Mouse (Mus musculus) retina, embryonic 14.5 days (tissue): ENCODE measurements around the gene Fen1.
A peak's percentile ranks its signal among the peaks of the same experiment; 100 is the strongest.
"Not testable (repeated sequence)": the region's sequence is repeated elsewhere in the genome, so short reads cannot be mapped to it uniquely, and the experiment has no call there.

Experiments used
- DNase-seq: peaks from one replicate; pipeline ENCODE4 v3.0.0-alpha.2; 2015; ENCODE audit warnings: low spot score

Gene Fen1

DNA sequence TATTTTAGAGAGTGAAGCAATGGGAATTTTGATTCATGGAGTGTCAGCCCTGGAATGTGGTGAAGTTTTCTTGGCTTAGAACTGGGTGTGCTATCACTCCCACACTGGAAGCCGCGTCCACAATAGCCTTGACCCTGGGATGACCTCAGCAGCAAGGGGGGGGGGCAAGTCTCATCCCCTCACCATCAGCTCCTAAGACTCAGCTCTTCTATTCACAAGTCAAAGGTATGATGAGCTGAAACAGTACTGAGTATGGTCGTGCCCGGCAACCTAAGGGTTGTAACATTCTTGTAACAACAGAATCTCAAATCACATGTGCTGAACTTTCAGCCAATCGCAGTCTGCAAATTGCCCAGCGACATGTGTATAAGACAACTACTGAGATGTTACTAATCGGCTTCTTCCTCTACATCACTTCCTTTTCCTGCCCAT, 27.0 kb downstream of the Fen1 start:
- DNase-seq, result peak; percentile 26

- DNase-seq, result no peak
Observed at GRCm38 (mm10) chr19:10176477-10176876, 27.5 kb downstream of the Fen1 start.

DNA sequence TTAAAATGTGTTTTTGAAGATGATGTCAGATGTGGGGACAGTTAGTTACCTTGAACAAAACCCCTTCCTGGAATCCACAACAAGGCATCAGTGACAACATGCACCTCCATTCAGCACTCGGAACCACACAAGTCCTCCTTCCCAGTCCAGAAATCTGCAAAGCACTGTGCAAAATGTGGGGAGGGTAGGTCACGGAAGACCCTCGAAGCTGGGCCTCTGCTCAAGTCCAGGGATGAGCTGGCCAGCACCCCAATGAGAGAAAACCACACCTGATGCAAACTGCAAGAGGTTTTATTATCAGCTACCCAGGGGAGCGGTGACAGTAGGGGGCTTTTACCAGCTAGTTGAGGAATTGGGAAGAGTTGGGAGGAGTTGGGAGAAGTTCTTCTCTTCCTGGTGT, 29.0 kb downstream of the Fen1 start:
- no peak for DNase-seq

DNA sequence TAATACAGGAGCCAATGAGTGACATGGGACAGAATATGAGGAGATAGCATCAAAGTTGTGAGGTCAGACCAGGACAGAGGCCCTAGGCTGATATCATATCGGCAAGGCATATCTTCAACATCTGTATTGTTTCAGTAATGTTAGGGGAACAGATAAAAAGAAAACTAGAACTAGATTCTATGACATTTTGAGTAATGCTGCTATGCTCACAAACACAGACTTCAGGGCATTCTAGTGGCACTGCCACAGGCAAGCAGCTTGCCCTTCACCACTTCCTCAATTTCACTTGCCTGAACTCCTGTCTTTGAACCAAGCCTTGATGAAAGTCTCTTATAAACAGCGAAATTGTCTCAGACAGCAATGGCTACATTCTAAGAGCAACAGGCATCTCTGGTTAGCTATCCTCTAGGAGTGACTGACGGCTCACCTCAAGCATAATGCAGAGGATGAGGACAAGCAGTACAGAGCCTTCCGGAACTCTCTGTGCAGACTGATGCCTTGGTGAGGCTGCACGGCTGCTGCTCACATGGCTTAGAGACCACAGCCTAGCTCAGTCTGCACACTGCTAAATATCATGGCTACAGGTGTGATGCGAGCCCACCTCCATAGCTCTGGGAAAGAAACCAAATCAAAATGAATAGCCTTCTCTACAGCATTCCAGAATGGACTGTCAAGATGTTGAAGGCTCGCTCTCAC, 30.0 kb downstream of the Fen1 start:
- DNase-seq, result no peak

DNA sequence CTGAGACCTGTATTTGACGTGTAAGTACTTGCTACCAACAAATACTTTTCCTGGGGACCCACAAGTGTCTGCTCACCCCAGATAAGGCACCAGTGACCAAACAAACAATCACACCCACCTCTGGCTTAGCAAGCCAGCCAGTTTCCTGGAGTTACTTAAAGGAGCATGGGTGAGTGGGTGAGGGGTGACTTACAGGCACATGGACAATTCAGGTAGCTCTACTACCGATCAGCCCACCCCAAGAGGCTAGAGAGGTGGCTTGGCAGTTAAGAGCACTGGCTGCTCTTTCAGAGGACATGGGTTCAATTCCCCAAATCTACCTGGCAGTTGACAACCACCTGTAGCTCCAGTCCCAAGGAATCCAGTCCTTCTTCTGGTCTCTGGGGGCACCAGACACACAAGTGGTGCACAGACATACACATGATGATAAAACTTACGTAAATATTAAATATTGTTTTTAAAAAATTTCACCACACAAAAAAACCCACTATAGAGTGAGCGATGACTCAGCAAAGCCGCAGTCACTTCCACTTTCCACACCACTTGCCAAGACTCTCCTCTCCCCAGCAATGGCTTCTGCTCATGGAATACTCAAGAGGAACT, 30.8 kb downstream of the Fen1 start:
- no peak for DNase-seq

DNA sequence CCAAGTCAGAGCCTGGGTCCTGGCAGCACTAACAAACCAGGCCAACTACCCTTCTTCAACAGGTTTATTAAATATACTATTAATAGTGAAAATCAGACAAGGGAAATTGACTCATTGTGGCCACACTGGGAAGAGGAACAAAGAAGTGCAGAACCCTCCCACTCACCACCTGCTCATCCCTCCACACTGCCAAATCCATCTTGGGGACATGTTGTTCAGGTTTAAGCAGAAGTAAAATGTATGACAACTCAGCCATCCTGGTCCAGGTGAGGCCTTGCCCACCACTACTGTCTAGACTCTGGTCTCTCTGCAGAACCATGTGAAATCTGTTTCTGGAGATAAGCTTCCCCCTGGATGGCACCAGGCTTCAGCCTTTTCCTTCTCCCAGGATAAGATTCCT, 32.1 kb downstream of the Fen1 start:
- DNase-seq, result no peak

GRCm38 (mm10) chr19:10171359-10171758, 32.6 kb downstream of the Fen1 start:
- no peak for DNase-seq

DNA sequence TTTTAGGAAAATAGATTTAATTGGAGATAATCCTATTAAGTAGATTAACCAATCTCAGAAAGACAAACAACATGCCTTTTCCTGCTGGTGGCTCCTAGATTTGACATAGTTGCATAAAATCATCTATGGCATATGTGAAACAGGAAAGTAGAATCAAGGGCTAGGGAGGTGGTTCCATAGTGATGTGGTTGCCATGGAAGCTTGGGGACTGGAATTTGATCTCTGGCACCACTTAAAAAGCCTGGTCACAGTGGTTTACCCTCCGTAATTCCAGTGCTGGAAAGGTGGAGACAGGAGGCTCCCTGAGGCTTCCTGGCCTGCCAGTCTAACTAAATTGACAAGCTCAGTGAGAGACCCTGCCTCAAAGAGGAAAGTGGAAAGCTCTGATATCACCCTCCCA, 33.5 kb downstream of the Fen1 start:
- no peak for DNase-seq

DNA sequence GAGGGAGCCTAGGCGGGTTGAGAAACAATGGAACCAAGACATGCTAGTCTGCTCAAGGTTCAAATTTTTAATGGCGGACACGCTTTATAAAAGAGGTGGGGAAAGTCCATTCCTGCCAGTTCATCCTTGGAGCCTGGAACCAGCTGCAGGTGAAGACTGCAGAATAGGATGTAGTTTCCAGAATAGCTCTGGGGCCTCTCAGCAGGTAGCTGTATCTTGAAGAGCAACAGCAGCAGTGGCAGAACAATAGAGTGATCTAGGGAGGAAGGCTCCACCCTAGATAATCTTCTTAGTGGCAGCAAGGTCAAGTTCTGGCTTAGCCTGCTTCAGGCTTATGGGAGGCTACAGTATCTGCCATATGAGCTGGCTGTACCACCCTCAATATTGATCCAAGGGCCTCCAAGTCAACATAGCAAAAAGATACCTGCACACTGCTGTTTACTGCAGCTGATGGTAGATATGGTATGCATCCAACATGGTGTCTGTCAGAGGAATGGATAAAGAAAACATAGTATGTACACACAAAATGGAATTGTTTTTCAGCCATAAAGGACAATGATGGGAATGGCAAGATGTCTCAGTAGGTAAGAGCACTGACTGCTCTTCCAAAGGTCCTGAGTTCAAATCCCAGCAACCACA, 34.2 kb downstream of the Fen1 start:
- not testable (repeated sequence) for DNase-seq

DNA sequence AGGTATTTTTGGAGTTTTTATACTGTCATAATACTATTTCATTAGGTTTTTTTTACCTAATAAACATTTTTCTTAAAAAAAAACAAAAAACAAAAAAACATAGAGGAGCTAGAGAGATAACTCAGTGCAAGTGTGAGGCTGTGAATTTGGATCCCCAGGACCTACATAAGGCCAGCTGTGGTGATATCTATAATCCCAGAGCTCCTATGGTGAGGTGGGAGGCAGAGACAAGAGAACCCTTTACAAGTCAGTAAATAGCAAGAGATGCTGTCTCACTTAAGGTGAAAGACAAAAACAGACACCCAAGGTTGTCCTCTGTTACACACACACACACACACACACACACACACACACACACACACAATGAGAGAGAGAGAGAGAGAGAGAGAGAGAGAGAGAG, 34.8 kb downstream of the Fen1 start:
- DNase-seq, result no peak

DNA sequence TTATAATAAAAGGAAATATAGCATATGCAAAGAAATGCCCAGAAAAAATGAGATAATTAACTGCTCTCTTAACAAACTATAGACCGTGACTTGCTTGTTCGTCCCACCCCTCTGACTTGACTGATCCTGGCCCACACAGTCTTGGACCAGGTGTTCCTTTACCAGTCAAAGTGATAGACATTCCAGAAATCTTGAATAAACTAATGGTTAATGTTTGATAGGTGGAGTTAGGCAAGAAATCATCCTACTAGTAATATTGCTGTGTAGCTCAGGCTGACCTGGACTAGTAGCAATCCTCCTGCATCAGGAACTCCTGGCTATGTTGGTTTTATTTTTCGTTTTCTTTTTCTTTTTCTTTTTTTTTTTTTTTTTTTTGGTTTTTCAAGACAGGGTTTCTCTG, 35.5 kb downstream of the Fen1 start:
- no peak for DNase-seq

GRCm38 (mm10) chr19:10167951-10168350, 36.0 kb downstream of the Fen1 start:
- no peak for DNase-seq

DNA sequence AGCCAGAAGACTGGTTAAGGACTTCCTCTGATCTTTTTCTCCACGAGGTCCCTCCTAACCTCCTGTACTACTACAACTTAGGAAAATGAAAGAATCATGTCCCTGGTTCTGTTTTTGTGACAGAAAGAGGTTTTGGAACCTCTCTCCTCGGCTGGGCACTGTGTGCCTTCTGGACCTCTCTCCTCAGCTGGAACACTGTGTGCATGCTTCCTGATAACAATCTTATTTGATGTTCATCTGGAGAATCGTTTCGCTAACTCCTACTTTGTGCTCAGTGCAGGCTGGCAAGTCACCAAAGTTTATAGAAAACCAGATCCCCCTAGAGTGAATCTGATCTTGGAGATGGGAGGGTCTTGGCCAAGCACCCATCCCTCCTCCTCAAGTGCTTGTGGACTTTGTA, 36.9 kb downstream of the Fen1 start:
- DNase-seq, result no peak

- DNase-seq, result not testable (repeated sequence)
Observed at GRCm38 (mm10) chr19:10165928-10166327, 38.0 kb downstream of the Fen1 start.

DNA sequence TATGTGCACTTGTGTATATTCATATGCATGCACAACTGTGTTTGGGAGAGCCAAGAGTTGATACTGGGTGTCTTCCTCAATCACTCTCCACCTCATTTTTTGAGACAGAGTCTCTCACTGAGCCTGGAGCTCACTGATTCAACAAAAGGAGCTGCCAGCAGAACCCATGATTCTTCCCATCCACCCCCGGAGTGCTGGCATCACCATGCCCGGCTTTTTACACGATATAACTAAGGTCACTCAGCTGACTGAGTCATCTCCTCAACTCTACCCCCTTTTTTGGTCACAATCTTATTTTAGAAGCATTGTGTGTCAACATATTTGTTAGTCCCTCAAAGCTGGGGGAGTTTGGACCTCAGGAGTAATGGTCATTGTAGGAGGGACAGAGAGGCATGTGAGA, 40.1 kb downstream of the Fen1 start:
- DNase-seq, result no peak

GRCm38 (mm10) chr19:10157725-10158124, 46.2 kb downstream of the Fen1 start:
- no peak for DNase-seq

GRCm38 (mm10) chr19:10149189-10149588, 54.8 kb downstream of the Fen1 start:
- no peak for DNase-seq
